In genomic region chr6:108738463-108739203, GRCm38 (mm10) we compare ENCODE assay signal across 10 mouse cellular contexts. TPM values are rescaled to one million over a fixed set of nuclear protein-coding genes. Genes with fewer than 3 reads are reported as not detected.
DNase-seq lines count a peak whose midpoint lies in the region; ATAC-seq and TF ChIP-seq lines count a peak whose summit lies in the region.
"Had no signal": no experiment of that assay in that cellular context is flagged by ENCODE, and none has a peak within 500 bp of the region (broad histone marks: within the 10 kb centered on the region; RNA-seq: fewer than 3 reads in every experiment).

No protein-coding gene starts in this region.

- WGBS in lung, embryonic 14.5 days = 68% methylated on average over 9 of the region's 9 CpGs
- WGBS in lung, adult 2 months = 68% methylated on average over 9 of the region's 9 CpGs
- 24% methylated on average over 9 of the region's 9 CpGs for WGBS in cerebellum, adult 2 months

- peak; percentile 21; the same call in 1 of the 2 replicates for ATAC-seq in lung, embryonic 14.5 days (ENCODE audit: insufficient read depth)
- ATAC-seq: liver, embryonic 12.5 days had no signal

- TF ChIP-seq POLR2A in lung, adult 2 months (IDR thresholded peaks at IDR 0.05; ENCODE audit: borderline replicate concordance, extremely low read depth, low read depth, low read length) = no peak
- no peak for TF ChIP-seq POLR2A in cerebellum, adult 2 months (IDR thresholded peaks at IDR 0.05; ENCODE audit: borderline replicate concordance, insufficient read depth, low read length)

- no peaks in the 10 kb centered on the region for H3K4me1 ChIP-seq in lung, embryonic 14.5 days (ENCODE audit: insufficient read depth)
- no peaks in the 10 kb centered on the region for H3K4me1 ChIP-seq in lung, adult 2 months (ENCODE audit: control insufficient read depth, insufficient read depth, low read length)
- H3K4me1 ChIP-seq in cerebellum, adult 2 months (ENCODE audit: control insufficient read depth, insufficient read depth, low read length) = no peaks in the 10 kb centered on the region
- H3K4me1 ChIP-seq: liver, embryonic 12.5 days; midbrain, embryonic 12.5 days had no signal

- DNase-seq in adrenal gland, adult 2 months = peak; percentile 24
- no peak for DNase-seq in adrenal gland, adult 8-10 months
- peak; percentile 5 for DNase-seq in lung, embryonic 14.5 days
- no peak for DNase-seq in lung, adult 2 months
- DNase-seq in layer of hippocampus, adult 8-10 months (ENCODE audit: low spot score in 2 of 2) = peak; percentile 71 to 81
- peak; percentile 69 to 84 for DNase-seq in right cerebral cortex, postnatal 10 days (ENCODE audit: low spot score in 2 of 2)
- DNase-seq in gastrocnemius, postnatal 25 days = no peak
- no peak for DNase-seq in cerebellum, adult 2 months

- no peaks in the 10 kb centered on the region for H3K9me3 ChIP-seq in lung, embryonic 14.5 days (ENCODE audit: low read depth, low read length)
- H3K9me3 ChIP-seq: liver, embryonic 12.5 days; midbrain, embryonic 12.5 days had no signal

- H3K27ac ChIP-seq in lung, embryonic 14.5 days (ENCODE audit: low read depth) = no peak overlapping the region
- no peak overlapping the region for H3K27ac ChIP-seq in cerebellum, adult 2 months (ENCODE audit: insufficient read depth, low read length)
- H3K27ac ChIP-seq: liver, embryonic 12.5 days; midbrain, embryonic 12.5 days had no signal

- no peak overlapping the region for H3K4me3 ChIP-seq in lung, embryonic 14.5 days (ENCODE audit: low read depth, low read length)
- no peak overlapping the region for H3K4me3 ChIP-seq in lung, adult 2 months (replicated peaks; ENCODE audit: extremely low read depth, low read depth, low read length)
- no peak overlapping the region for H3K4me3 ChIP-seq in cerebellum, adult 2 months (replicated peaks; ENCODE audit: insufficient read depth, low read depth, low read length)
- H3K4me3 ChIP-seq: liver, embryonic 12.5 days; midbrain, embryonic 12.5 days had no signal

- H3K9ac ChIP-seq in lung, embryonic 14.5 days = no peak overlapping the region
- H3K9ac ChIP-seq: liver, embryonic 12.5 days; midbrain, embryonic 12.5 days had no signal

- no peaks in the 10 kb centered on the region for H3K36me3 ChIP-seq in lung, embryonic 14.5 days (ENCODE audit: insufficient read depth)
- H3K36me3 ChIP-seq: liver, embryonic 12.5 days; midbrain, embryonic 12.5 days had no signal

- no peaks in the 10 kb centered on the region for H3K27me3 ChIP-seq in lung, embryonic 14.5 days (ENCODE audit: insufficient read depth, low read length)
- no peaks in the 10 kb centered on the region for H3K27me3 ChIP-seq in cerebellum, adult 2 months (ENCODE audit: control insufficient read depth, insufficient read depth, low read length)
- H3K27me3 ChIP-seq: liver, embryonic 12.5 days; midbrain, embryonic 12.5 days had no signal

- H3K4me2 ChIP-seq in lung, embryonic 14.5 days = no peak overlapping the region
- H3K4me2 ChIP-seq: liver, embryonic 12.5 days; midbrain, embryonic 12.5 days had no signal

- no peak for TF ChIP-seq CTCF in lung, embryonic 14.5 days (IDR thresholded peaks at IDR 0.05; ENCODE audit: low read depth)
- TF ChIP-seq CTCF in lung, adult 2 months (IDR thresholded peaks at IDR 0.05; ENCODE audit: insufficient read depth, low read length) = no peak
- TF ChIP-seq CTCF in cerebellum, adult 2 months (IDR thresholded peaks at IDR 0.05; ENCODE audit: borderline replicate concordance, insufficient read depth, low read depth, low read length) = no peak

RNA-seq across cellular contexts. Expression of gene Arl8b, which starts 44.3 kb away (rescaled TPM):
- 100 to 1,000 TPM; 120 to 128 TPM for total RNA-seq in adrenal gland, adult 2 months (2021)
- polyA plus RNA-seq in adrenal gland, adult 2 months (2012; rRNA removed) = 12.6 and 12.7 TPM in 2 replicates
- 100 to 1,000 TPM in 2 of 4 experiments, 10 to 100 TPM in 2; 96.7 to 128 (median 110) TPM for total RNA-seq in adrenal gland, adult 8-10 months (2022)
- 77.9 and 79.6 TPM in 2 replicates for polyA plus RNA-seq in lung, embryonic 14.5 days (2014; fragmentation: Nextera tagmentation; extraction: Ambion mirVana)
- polyA plus RNA-seq in lung, adult 2 months (2012; rRNA removed) = 14.5 and 19.4 TPM in 2 replicates
- total RNA-seq in layer of hippocampus, adult 8-10 months (2022) = 100 to 1,000 TPM; 196 to 256 (median 209) TPM
- total RNA-seq in gastrocnemius, postnatal 25 days (2021) = 10 to 100 TPM; 89.1 to 93.3 TPM
- polyA plus RNA-seq in cerebellum, adult 2 months (2012; rRNA removed) = 75.4 and 77.9 TPM in 2 replicates

Comparison
In these comparisons a context has a peak if more than half of its experiments do, and no peak if none do; other contexts are left out.
1. DNase-seq: peak in adrenal gland, adult 2 months (single experiment), lung, embryonic 14.5 days (single experiment), layer of hippocampus, adult 8-10 months (2 of 2) and right cerebral cortex, postnatal 10 days (2 of 2); none in adrenal gland, adult 8-10 months (single experiment), lung, adult 2 months (single experiment), gastrocnemius, postnatal 25 days (single experiment) and cerebellum, adult 2 months (0 of 2).